Mouse (Mus musculus): Measurements from ENCODE around the gene Ccdc51. TPM values are rescaled to one million over a fixed set of nuclear protein-coding genes. Genes with fewer than 3 reads are reported as not detected.

The Ccdc51 gene
- total and polyA plus RNA-seq, 2 experiments: 7.2 to 7.5 TPM

- WGBS: 94% methylated on average over 9 of the region's 9 CpGs
- H3K27ac ChIP-seq (replicated peaks; ENCODE audit: insufficient read depth, low read depth, low read length): no peak overlapping the region
- 0 out of 2 replicates have a peak, but pooled peaks cover 3% of the 10 kb centered on the region for H3K36me3 ChIP-seq (ENCODE audit: control insufficient read depth, insufficient read depth, low read length)
- no peaks in the 10 kb centered on the region for H3K27me3 ChIP-seq (ENCODE audit: control insufficient read depth, insufficient read depth, low read length)
- peaks cover 10% of the 10 kb centered on the region for H3K79me2 ChIP-seq (ENCODE audit: control insufficient read depth, insufficient read depth, low read length)
- H3K4me3 ChIP-seq (ENCODE audit: insufficient read depth, low read depth, low read length): no peak overlapping the region
- H3K9ac ChIP-seq (ENCODE audit: low read depth, low read length): no peak overlapping the region
- DNase-seq (ENCODE audit: extremely low read depth, low read depth, low spot score): no peak
- peaks cover under 1% of the 10 kb centered on the region; the same call in 1 of the 2 replicates for H3K4me1 ChIP-seq (ENCODE audit: control insufficient read depth, insufficient read depth, low read length)
- TF ChIP-seq CTCF (IDR thresholded peaks at IDR 0.05; ENCODE audit: low read depth, low read length): no peak
- no peak for TF ChIP-seq POLR2A (IDR thresholded peaks at IDR 0.05; ENCODE audit: extremely low read depth, insufficient read depth, low read length)
Measured at GRCm38 (mm10) chr9:109104083-109104482, 21.8 kb downstream of the Ccdc51 start.

DNA sequence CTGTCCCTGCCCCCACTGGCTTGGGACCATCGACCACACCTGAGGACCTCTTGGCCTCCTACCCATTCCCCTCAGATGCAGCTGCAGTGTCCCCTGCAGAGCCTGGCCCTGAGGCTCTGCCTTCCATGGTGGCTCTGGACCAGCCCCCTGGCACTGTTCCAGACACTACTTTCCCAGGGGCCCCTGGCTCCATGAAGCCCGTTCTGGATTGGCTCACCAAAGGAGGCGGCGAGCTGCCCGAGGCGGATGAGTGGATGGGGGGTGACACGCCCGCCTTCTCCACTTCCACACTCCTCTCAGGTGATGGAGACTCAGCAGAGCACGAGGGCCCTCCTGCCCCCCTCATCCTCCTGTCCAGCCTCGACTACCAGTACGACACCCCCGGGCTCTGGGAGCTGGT lies 22.7 kb downstream of the Ccdc51 start:
- 89% methylated on average over 12 of the region's 12 CpGs for WGBS
- H3K36me3 ChIP-seq (ENCODE audit: control insufficient read depth, insufficient read depth, low read length): peaks cover 3% of the 10 kb centered on the region; the same call in 1 of the 2 replicates

GRCm38 (mm10) chr9:109105648-109106047 lies 23.4 kb downstream of the Ccdc51 start:
- Histone ChIP-seq H3K36me3 (ENCODE audit: control insufficient read depth, insufficient read depth, low read length) (peaks cover 3% of the 10 kb centered on the region; the same call in 1 of the 2 replicates), H3K27ac (replicated peaks; ENCODE audit: insufficient read depth, low read depth, low read length) (no peak overlapping the region), H3K9ac (ENCODE audit: low read depth, low read length) (no peak overlapping the region), H3K79me2 (ENCODE audit: control insufficient read depth, insufficient read depth, low read length) (no peaks in the 10 kb centered on the region; the same call in 1 of the 2 replicates), H3K4me3 (ENCODE audit: insufficient read depth, low read depth, low read length) (no peak overlapping the region), H3K4me1 (ENCODE audit: control insufficient read depth, insufficient read depth, low read length) (no peaks in the 10 kb centered on the region), H3K27me3 (ENCODE audit: control insufficient read depth, insufficient read depth, low read length) (no peaks in the 10 kb centered on the region)
- no peak for DNase-seq (ENCODE audit: extremely low read depth, low read depth, low spot score)
- WGBS: 76% methylated on average over 12 of the region's 12 CpGs
- TF ChIP-seq POLR2A (IDR thresholded peaks at IDR 0.05; ENCODE audit: extremely low read depth, insufficient read depth, low read length) (no peak), CTCF (IDR thresholded peaks at IDR 0.05; ENCODE audit: low read depth, low read length) (no peak)

More for the DNA sequence above, 22.7 kb downstream of the Ccdc51 start:
- Histone ChIP-seq H3K9ac (ENCODE audit: low read depth, low read length) (no peak overlapping the region), H3K4me1 (ENCODE audit: control insufficient read depth, insufficient read depth, low read length) (no peaks in the 10 kb centered on the region), H3K4me3 (ENCODE audit: insufficient read depth, low read depth, low read length) (no peak overlapping the region), H3K79me2 (ENCODE audit: control insufficient read depth, insufficient read depth, low read length) (peaks cover 1% of the 10 kb centered on the region; the same call in 1 of the 2 replicates), H3K27me3 (ENCODE audit: control insufficient read depth, insufficient read depth, low read length) (no peaks in the 10 kb centered on the region), H3K27ac (replicated peaks; ENCODE audit: insufficient read depth, low read depth, low read length) (no peak overlapping the region)
- DNase-seq (ENCODE audit: extremely low read depth, low read depth, low spot score): no peak
- TF ChIP-seq POLR2A (IDR thresholded peaks at IDR 0.05; ENCODE audit: extremely low read depth, insufficient read depth, low read length): no peak

DNA sequence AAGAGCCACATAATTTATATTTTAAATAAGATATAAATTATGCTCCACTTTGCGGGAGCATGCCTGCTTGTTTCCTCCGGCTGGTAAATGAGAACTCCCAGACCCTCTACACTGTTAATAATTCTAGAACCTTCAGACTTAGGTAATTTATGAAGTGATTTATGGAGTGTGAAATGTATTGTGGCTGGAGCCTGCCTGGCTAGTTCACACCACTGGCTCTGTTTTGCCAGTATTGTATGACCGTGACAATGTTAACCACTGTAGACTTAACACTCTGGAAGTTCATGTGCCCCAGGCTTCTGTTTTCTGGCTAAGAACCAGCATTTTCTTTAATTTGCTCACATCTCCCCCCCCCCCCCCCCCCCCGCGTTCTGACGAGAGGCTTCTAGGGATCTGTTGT lies 25.0 kb downstream of the Ccdc51 start:
- no peak for TF ChIP-seq POLR2A (IDR thresholded peaks at IDR 0.05; ENCODE audit: extremely low read depth, insufficient read depth, low read length)
- TF ChIP-seq CTCF (IDR thresholded peaks at IDR 0.05; ENCODE audit: low read depth, low read length): no peak
- no peak for DNase-seq (ENCODE audit: extremely low read depth, low read depth, low spot score)
- no peak overlapping the region for H3K4me3 ChIP-seq (ENCODE audit: insufficient read depth, low read depth, low read length)
- H3K27me3 ChIP-seq (ENCODE audit: control insufficient read depth, insufficient read depth, low read length): no peaks in the 10 kb centered on the region
- no peaks in the 10 kb centered on the region for H3K79me2 ChIP-seq (ENCODE audit: control insufficient read depth, insufficient read depth, low read length)
- H3K27ac ChIP-seq (replicated peaks; ENCODE audit: insufficient read depth, low read depth, low read length): no peak overlapping the region
- H3K36me3 ChIP-seq (ENCODE audit: control insufficient read depth, insufficient read depth, low read length): peaks cover 3% of the 10 kb centered on the region; the same call in 1 of the 2 replicates
- WGBS: 84% methylated on average over 6 of the region's 6 CpGs
- H3K4me1 ChIP-seq (ENCODE audit: control insufficient read depth, insufficient read depth, low read length): no peaks in the 10 kb centered on the region
- H3K9ac ChIP-seq (ENCODE audit: low read depth, low read length): no peak overlapping the region

- DNase-seq (ENCODE audit: extremely low read depth, low read depth, low spot score): no peak
- Histone ChIP-seq H3K27ac (replicated peaks; ENCODE audit: insufficient read depth, low read depth, low read length) (no peak overlapping the region), H3K4me1 (ENCODE audit: control insufficient read depth, insufficient read depth, low read length) (peaks cover 2% of the 10 kb centered on the region; the same call in 1 of the 2 replicates), H3K4me3 (ENCODE audit: insufficient read depth, low read depth, low read length) (no peak overlapping the region), H3K9ac (ENCODE audit: low read depth, low read length) (no peak overlapping the region), H3K27me3 (ENCODE audit: control insufficient read depth, insufficient read depth, low read length) (no peaks in the 10 kb centered on the region), H3K36me3 (ENCODE audit: control insufficient read depth, insufficient read depth, low read length) (peaks cover 13% of the 10 kb centered on the region; the same call in 1 of the 2 replicates), H3K79me2 (ENCODE audit: control insufficient read depth, insufficient read depth, low read length) (no peaks in the 10 kb centered on the region)
- 96% methylated on average over 11 of the region's 11 CpGs for WGBS
- TF ChIP-seq CTCF (IDR thresholded peaks at IDR 0.05; ENCODE audit: low read depth, low read length) (no peak), POLR2A (IDR thresholded peaks at IDR 0.05; ENCODE audit: extremely low read depth, insufficient read depth, low read length) (no peak)
Measured at GRCm38 (mm10) chr9:109110240-109110639, 27.9 kb downstream of the Ccdc51 start.

- DNase-seq (ENCODE audit: extremely low read depth, low read depth, low spot score): no peak
- H3K4me3 ChIP-seq (ENCODE audit: insufficient read depth, low read depth, low read length): no peak overlapping the region
- 81% methylated on average over 4 of the region's 4 CpGs for WGBS
- H3K9ac ChIP-seq (ENCODE audit: low read depth, low read length): no peak overlapping the region
- H3K36me3 ChIP-seq (ENCODE audit: control insufficient read depth, insufficient read depth, low read length): peaks cover 18% of the 10 kb centered on the region; the same call in 1 of the 2 replicates
- no peaks in the 10 kb centered on the region for H3K79me2 ChIP-seq (ENCODE audit: control insufficient read depth, insufficient read depth, low read length)
- no peak for TF ChIP-seq CTCF (IDR thresholded peaks at IDR 0.05; ENCODE audit: low read depth, low read length)
- no peak for TF ChIP-seq POLR2A (IDR thresholded peaks at IDR 0.05; ENCODE audit: extremely low read depth, insufficient read depth, low read length)
- no peaks in the 10 kb centered on the region for H3K27me3 ChIP-seq (ENCODE audit: control insufficient read depth, insufficient read depth, low read length)
- H3K27ac ChIP-seq (replicated peaks; ENCODE audit: insufficient read depth, low read depth, low read length): no peak overlapping the region
- peaks cover 2% of the 10 kb centered on the region; the same call in 1 of the 2 replicates for H3K4me1 ChIP-seq (ENCODE audit: control insufficient read depth, insufficient read depth, low read length)
Measured at GRCm38 (mm10) chr9:109111101-109111500, 28.8 kb downstream of the Ccdc51 start.

Measured in liver, adult 2 months (tissue).